Mouse (Mus musculus) fat pad, adult 2 months (tissue): Measurements from ENCODE around the gene Slc5a10.

Source experiments
- DNase-seq: peaks from one replicate; pipeline ENCODE4 v3.0.0-alpha.2; 2011; ENCODE audit warnings: low read depth, low spot score; ENCODE audit errors: extremely low read depth

The Slc5a10 gene

DNA sequence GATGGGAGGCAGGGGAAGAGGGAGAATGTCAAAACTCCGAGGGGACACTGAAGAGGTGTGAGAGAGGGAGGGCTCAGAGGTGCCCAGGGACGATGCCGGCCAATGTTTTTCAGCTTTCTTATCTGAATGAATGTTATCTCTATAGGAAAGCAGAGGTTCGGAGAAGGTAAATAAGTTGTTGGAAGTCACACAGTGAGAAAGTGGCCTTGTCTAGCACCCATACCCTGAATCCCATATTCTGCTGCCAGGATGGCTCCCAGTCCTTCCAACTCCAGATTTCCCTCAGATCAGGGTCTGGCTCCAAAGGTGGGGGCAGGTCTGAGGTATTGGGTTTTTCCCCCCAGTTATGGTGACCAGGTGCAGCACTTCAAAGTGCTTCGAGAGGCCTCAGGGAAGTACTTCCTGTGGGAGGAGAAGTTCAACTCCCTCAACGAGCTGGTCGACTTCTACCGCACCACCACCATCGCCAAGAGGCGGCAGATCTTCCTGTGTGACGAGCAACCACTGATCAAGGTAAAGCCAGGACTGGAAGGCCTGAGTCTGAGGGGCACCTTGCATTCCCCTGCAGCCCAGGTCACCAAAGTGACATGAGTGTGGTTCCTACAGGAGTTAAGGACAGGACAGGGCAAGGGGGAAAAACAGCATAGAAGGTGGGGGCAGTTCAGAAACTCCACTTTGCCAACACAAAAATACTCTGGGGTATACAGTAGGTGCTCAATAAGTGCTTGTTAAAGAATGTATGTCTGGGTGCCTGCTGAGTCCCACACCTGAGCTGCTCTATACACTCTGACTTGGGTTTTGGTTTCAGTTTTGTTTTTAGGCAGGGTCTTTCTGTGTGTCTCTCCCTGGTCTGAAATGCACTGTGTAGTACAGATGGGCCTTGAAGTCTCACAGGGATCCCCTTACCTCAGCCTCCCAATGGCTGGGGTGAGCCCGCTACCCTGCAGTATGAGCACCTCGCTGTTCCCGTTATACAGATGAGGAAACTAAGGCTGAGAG, 50.8 kb downstream of the Slc5a10 start:
- DNase-seq, result no peak

- DNase-seq, result no peak
Measured at GRCm38 (mm10) chr11:61667782-61668181, 52.8 kb downstream of the Slc5a10 start.

- no peak for DNase-seq
Measured at GRCm38 (mm10) chr11:61667248-61667647, 53.4 kb downstream of the Slc5a10 start.

DNA sequence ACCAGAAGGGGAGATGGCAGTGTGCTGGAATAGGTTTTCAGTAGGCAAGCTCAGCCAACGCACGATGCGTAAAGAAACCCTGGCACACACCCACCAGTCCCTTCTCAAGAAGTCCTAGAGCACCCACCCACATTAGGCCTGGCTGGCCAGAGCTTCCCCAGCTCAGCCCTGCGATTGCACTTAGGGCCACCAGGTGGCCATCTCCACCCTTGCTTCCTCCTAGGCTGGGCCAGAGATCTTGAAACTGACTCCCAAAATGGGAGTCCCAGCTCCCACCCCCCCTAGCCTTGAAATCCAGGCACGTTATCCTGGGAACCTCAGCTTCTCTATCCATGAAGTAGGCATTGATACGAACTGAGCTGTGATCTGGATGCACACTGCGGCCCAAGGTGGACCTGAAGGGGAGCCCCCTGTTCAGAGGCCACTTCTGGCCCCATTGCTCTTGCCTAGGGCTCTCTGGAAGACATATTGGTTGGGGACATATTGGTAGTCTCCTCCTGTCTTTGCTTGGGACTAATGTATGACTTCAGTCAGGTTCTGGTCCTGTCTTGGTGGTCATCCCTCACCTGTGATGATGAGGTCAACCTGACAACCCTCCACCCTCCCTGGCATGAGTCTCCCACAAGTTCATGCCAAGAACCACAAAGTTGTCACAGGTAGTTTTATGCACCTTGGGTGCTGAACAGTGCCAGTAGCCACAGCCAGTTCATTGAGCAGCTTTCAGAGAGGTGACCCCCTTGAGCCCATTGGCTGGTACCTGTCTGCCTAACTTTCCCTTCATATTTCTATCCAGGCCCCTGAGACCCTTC, 54.4 kb downstream of the Slc5a10 start:
- DNase-seq, result no peak

DNA sequence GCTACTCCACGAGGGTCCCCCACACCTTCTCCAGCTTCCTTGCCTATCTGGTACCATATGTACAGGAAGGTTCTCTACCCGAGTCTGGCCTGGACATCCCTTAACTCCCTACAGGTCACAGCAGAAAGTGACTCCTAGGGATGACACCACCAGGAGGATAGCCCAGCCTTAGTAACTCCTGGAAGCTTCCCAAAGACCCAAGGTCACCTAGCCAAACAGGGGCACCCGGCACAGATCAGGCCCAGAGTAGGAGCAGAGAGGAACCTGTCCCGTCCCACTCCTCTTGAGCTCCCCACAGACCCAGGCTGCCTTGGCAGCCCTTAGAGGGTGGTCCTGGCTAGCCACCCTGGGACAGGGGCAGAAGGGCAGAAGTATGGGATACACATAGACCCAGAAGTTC, 55.2 kb downstream of the Slc5a10 start:
- DNase-seq, result no peak

DNA sequence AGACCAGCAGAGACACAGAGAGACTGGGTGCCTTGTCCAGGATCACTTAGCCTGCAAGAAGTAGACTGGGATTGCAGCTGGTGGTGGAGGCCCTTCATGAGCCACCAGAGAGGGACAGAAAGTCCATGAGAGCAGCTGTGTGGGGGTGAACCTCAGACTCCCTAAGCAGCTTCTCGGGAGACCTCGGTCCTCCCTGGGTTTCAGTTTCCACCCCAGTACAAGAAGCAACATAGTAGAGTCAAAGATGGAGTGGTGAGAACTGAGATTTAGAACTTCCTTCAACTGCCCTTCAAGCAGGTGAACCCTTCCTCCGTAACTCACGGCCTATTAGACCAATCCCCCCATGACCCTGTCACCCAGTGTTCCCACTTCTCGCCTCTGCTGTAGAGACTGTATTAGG, 58.4 kb downstream of the Slc5a10 start:
- no peak for DNase-seq

- DNase-seq, result no peak
Measured at GRCm38 (mm10) chr11:61660806-61661392, 59.7 kb downstream of the Slc5a10 start.

- no peak for DNase-seq
Measured at GRCm38 (mm10) chr11:61660001-61660400, 60.6 kb downstream of the Slc5a10 start.

DNA sequence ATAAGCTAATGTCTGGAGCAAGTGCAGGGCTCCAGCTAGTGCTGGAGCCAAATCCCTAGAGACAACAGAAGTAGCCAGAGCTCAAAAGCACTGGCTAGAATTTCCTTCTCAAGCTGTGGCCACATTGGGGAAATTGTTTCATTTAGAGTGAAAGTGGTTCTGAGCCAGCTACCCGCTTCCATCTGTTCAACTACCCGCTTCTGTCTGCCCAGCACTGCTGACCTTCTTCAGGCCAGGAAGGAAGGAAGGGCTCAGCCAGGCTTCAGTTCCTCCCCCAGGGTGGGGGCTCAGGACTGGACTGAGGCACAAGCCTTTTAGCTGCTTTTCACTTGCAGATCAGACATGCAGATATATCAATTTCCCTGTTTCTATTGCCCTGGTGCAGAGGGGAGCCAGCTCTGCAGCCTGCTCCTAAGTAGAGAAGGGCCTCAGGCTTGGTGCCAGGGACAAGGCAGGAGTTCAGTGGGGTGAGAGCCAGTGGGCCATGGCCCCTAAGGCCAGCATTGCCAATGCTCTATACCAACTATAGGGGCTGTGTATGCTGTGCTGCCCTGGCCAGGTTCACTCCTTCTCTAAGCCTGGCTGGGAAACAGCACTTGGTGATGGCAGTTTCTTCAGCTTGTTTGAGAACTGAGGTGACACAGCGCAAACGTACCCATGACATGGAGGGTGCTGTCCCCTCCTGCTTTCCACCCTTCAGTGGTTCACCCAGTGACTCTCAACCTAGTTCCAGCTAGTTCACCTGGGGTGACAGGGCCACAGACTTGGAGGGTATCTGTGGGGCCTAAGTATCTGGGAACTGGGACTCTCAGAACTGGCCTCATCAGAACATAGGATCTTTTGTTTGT, 61.4 kb downstream of the Slc5a10 start:
- no peak for DNase-seq

DNA sequence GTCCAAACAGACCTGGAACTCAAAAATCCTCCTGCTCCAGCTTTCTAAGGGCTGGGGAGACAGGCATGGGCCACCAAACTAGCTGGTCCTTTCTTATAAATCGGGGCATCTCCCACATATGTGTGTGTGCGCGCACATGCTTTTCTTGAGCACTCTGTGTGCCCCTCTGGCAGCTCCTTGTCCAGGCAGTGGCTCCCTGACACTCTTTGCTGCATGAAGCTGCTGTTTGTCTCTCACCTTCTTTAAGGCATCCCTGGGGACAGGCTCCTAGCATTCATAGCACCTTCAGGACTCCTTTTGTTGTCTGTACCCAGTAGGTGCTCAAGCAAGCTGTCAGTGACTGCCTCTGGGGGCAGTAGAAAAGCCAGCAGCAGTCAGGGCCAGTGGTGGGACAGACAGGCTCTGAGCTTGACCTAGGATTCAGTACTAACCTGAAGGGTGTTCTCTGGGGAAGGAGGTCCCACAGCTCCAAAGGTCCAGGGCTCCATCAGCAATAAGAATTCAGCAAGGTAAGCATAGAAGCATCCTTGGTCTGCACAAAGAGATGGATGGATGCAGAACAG, 62.2 kb downstream of the Slc5a10 start:
- no peak for DNase-seq

GRCm38 (mm10) chr11:61657432-61657831, 63.2 kb downstream of the Slc5a10 start:
- no peak for DNase-seq

GRCm38 (mm10) chr11:61656148-61656850, 64.3 kb downstream of the Slc5a10 start:
- no peak for DNase-seq

DNA sequence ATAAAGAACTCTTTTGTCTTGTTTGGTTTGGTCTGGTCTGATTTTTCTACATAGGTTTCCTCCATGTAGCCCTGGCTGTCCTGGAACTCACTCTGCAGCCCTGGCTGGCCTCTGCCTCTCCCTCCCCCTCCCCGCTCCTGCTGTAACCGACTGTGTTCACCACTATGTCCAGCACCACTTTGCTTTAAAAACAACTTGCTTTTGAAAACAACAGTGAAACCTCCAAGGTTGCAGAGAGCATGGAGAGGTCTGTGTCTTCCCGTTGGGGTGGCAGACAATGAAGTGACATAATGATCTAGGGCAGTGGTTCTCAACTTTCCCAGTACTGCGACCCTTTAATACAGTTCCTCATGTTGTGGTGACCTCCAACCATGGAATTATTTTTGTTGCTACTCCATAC, 65.0 kb downstream of the Slc5a10 start:
- no peak for DNase-seq

DNA sequence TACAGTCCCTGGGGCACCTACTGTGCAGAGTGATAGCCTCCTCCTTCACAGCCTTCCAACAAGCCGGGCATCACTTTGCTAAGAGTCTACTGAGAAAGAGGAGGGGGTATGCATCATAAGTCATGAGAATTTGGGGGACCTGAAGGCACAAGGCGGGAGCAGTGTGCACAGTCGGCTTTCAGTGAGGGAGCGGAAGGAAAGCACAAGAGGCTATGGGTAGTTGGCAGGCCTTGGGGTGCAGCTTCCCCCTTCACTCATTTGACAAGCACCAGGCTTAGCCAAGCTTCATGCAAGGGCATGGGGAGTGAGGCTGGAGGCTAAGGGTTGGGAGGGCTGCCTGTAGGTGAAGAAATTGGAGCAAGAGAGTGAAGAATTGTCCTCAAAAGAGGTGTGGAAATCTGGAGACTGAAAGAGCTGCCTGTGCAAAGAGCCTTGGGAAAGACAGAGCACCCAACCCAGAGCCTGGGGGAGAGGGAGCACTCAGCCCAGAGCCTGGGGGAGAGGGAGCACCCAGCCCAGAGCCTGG, 65.8 kb downstream of the Slc5a10 start:
- no peak for DNase-seq

GRCm38 (mm10) chr11:61653568-61653967, 67.1 kb downstream of the Slc5a10 start:
- no peak for DNase-seq

DNA sequence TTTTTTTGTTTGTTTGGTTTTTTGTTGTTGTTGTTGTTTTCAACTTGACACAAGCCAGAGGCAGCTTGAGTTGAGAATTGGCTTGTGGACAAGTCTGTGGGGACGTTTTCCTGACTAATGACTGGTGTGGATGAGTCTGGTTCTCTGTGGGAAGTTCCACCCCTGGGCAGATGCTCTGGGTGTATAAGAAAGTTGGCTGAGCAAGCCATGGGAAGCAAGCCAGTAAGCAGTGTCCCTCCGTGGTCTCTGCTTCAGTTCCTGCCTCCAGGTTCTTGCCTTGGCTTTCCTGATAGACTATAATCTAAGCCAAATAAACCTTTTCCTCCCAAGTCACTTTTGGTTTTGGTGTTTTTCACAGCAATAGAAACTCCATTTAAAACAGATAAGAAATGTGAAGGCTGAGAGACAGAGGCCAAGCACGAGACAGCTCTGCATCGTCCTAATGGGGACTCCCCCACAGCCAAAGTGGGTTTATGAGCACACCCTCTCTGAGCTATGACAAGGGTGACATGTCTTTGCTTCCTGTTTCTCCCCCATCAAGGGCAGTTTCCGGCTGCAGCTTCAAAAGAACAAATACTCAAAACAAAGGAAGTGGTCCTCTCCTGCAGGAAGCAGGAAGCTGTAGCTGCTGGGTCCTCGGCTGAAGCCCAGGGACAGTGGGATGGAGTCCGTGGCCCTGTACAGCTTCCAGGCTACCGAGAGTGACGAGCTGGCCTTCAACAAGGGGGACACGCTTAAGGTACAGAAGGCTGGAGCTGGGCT, 67.8 kb downstream of the Slc5a10 start, which contains the start of gene Grap:
TSS of gene Grap (plus strand) at position 580 of the 762 bp plus-strand sequence.
- DNase-seq, result no peak

GRCm38 (mm10) chr11:61652216-61652615, 68.4 kb downstream of the Slc5a10 start:
- no peak for DNase-seq

DNA sequence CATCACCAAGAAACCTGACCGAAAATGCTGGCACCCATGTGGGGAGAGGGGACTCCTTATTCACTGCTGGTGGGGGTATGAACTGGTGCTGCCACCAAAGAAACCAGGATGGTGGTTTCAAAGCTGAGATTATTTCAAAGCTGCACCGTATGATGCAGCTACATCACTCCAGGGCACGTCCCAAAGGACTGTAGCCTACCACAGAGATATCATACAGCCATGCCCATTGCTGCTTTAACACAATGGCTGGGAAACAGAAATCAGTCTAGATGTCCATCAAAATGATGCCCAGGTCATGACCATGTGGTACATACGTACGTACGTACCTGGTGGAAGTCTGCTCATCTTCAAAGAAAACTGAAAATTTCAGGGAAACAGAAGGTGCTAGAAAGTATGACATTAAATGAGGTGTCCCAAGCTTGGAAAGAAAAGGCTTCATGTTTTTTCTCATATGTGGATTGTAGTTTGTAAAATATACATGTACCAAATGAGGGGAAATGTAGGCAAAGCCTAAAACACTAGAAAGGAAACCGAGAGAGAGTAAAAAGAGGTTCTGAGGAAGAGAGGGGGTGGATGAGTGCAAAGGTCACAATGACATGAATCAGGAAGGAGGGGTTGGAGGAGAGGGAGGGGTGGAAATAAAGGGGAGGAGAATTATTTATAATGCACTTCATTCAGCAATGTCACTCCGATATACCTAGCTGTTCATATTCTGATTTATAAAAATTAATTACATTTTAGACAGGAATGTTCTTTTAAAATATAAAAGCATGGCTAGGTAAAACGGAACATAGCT, 70.0 kb downstream of the Slc5a10 start:
- no peak for DNase-seq
